Mouse (Mus musculus) ES-E14 (cell line): ENCODE measurements around the gene Hspa1l. TPM values are rescaled to one million over a fixed set of nuclear protein-coding genes. Genes with fewer than 3 reads are reported as not detected.

ENCODE experiments used
- DNase-seq: peaks from one replicate; pipeline ENCODE4 v3.0.0-alpha.2; 2013; ENCODE audit warnings: low read depth, low spot score
- H3K27ac ChIP-seq: 2 replicates; pipeline ENCODE4 v1.5.1; 2012; ENCODE audit warnings: low read depth, mild to moderate bottlenecking, low read length, moderate library complexity, mixed read lengths; ENCODE audit not compliant: poor library complexity, insufficient read depth, severe bottlenecking
- H3K36me3 ChIP-seq: 2 replicates; pipeline ENCODE4 v1.6.1; 2012; ENCODE audit warnings: mild to moderate bottlenecking, low read length, moderate library complexity, mixed read lengths; ENCODE audit not compliant: control insufficient read depth, poor library complexity, insufficient read depth, severe bottlenecking
- H3K4me1 ChIP-seq, 2 experiments: fragments of 150-350 bp in 1 of 2; sonication (generic) in 1 of 2; 2 replicates each; pipeline ENCODE4 v1.6.1; 2012; ENCODE audit warnings: low read length in 2 of 2, mild to moderate bottlenecking in 1 of 2, mixed read lengths in 1 of 2; ENCODE audit not compliant: control insufficient read depth in 2 of 2, insufficient read depth in 2 of 2, poor library complexity in 1 of 2
- H3K4me3 ChIP-seq, 2 experiments: fragments of 150-350 bp in 1 of 2; sonication (generic) in 1 of 2; 2 replicates each; pipeline ENCODE4 v1.5.1; 2012; ENCODE audit warnings: low read length in 2 of 2, low read depth in 1 of 2, mild to moderate bottlenecking in 1 of 2, mixed read lengths in 1 of 2; ENCODE audit not compliant: insufficient read depth in 1 of 2, poor library complexity in 1 of 2, severe bottlenecking in 1 of 2
- H3K9ac ChIP-seq: 2 replicates; pipeline ENCODE4 v1.6.1; 2012; ENCODE audit warnings: low read depth, mild to moderate bottlenecking, low read length, mixed read lengths; ENCODE audit not compliant: poor library complexity, insufficient read depth, severe bottlenecking
- H3K9me3 ChIP-seq: fragments of 150-350 bp; sonication (generic); 2 replicates; pipeline ENCODE4 v1.6.1; 2012; ENCODE audit warnings: low read depth, mild to moderate bottlenecking, low read length; ENCODE audit not compliant: control insufficient read depth, insufficient read depth
- CHD2 ChIP-seq: IDR thresholded peaks from 2 replicates; pipeline ENCODE4 v1.6.1; 2014; ENCODE audit warnings: mild to moderate bottlenecking, low read depth, low read length, inconsistent platforms
- HCFC1 ChIP-seq: IDR thresholded peaks from 2 replicates; pipeline ENCODE4 v1.6.1; 2012; ENCODE audit warnings: low read length, inconsistent platforms, borderline replicate concordance; ENCODE audit not compliant: insufficient read depth
- MAFK ChIP-seq: IDR thresholded peaks from 2 replicates; pipeline ENCODE4 v1.6.1; 2014; ENCODE audit warnings: mild to moderate bottlenecking, low read depth, low read length, inconsistent platforms; ENCODE audit not compliant: insufficient read depth
- ZC3H11A ChIP-seq: IDR thresholded peaks from 2 replicates; pipeline ENCODE4 v1.6.1; 2012; ENCODE audit warnings: low read depth, mild to moderate bottlenecking, inconsistent platforms, low read length, borderline replicate concordance
- ZNF384 ChIP-seq: IDR thresholded peaks from 2 replicates; pipeline ENCODE4 v1.6.1; 2012; ENCODE audit warnings: low read depth, low read length, inconsistent platforms
- in situ Hi-C, 2 experiments: fragments of 600-800 bp; cut with MboI; formaldehyde crosslinking; loops; one replicate each; pipeline ENCODE4 v1.15.1; 2025; ENCODE audit warnings: low sequenced_read_pairs in 2 of 2, inconsistent platforms in 1 of 2; ENCODE audit not compliant: unreplicated experiment in 2 of 2
- total RNA-seq: library from RNA; depleted of rRNA; stranded (reverse); fragments of 300-350 nt; gene quantifications from 2 replicates; pipeline ENCODE4 v1.2.3, GENCODE M21; 2012; rRNA removed

Hspa1l gene
- total RNA-seq, 1 experiment = 0.45 TPM

DNA sequence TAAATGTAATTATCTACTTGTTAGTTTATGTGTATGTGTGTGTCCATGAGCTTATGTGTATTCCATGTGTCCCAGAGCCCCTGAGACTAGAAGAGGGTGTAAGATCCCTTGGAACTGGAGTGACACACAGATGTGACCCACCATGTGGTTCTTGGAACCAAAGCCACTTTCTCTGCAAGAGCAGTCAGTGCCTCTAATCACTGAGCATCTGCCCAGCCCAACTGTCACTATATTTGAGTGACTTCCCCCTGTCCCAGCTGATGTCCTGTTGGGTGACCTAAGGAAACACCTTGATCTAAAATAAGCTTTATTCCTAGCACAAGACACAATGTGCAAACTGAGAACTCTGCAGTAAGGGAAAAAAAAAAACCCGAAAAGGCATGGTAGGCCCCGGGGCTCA, 55.8 kb downstream of the Hspa1l start:
- in situ Hi-C loops = no loop called here
- no peak for TF ChIP-seq CHD2
- no peak for TF ChIP-seq HCFC1
- TF ChIP-seq ZNF384 = no peak
- TF ChIP-seq ZC3H11A = no peak
- TF ChIP-seq MAFK = no peak
- no peaks in the 10 kb centered on the region for H3K36me3 ChIP-seq
- no peaks in the 10 kb centered on the region for H3K9me3 ChIP-seq
- peaks cover 0 to 29% of the 10 kb centered on the region in 2 experiments; a peak in 2 of 4 replicates for H3K4me1 ChIP-seq
- no peak overlapping the region for H3K27ac ChIP-seq
- H3K4me3 ChIP-seq = no peak overlapping the region
- no peak for DNase-seq
- no peak overlapping the region for H3K9ac ChIP-seq

Other genes starting within 250 kb of the Hspa1l start
- gene C4b, start 228.8 kb upstream of the Hspa1l start, total RNA-seq = 0.45 and 1.5 TPM in 2 replicates
- 0.27 and 0.32 TPM in 2 replicates for gene Cyp21a1, start 168.1 kb upstream of the Hspa1l start, total RNA-seq
- 29.1 and 32.6 TPM in 2 replicates for gene Stk19, start 135.8 kb upstream of the Hspa1l start, total RNA-seq
- gene Dxo, start 135.7 kb upstream of the Hspa1l start, total RNA-seq = 39.0 and 45.2 TPM in 2 replicates
- gene Skiv2l, start 122.5 kb upstream of the Hspa1l start, total RNA-seq = 40.5 and 66.0 TPM in 2 replicates
- 50.2 and 63.4 TPM in 2 replicates for gene Nelfe, start 122.3 kb upstream of the Hspa1l start, total RNA-seq
- 0.16 and 0.18 TPM in 2 replicates for gene Cfb, start 110.2 kb upstream of the Hspa1l start, total RNA-seq
- 9.4 and 11.5 TPM in 2 replicates for gene Zbtb12, start 93.2 kb upstream of the Hspa1l start, total RNA-seq
- gene Gm20547, start 90.7 kb upstream of the Hspa1l start, total RNA-seq = 0.31 TPM in 1 of 2 replicates, not detected in the other
- 5.0 TPM in 2 replicates for gene C2, start 74.4 kb upstream of the Hspa1l start, total RNA-seq
- gene Ehmt2, start 74.2 kb upstream of the Hspa1l start, total RNA-seq = 124 and 147 TPM in 2 replicates
- gene Slc44a4, start 58.2 kb upstream of the Hspa1l start, total RNA-seq = 5.5 and 8.7 TPM in 2 replicates
- gene Neu1, start 41.5 kb upstream of the Hspa1l start, total RNA-seq = 24.0 and 40.6 TPM in 2 replicates
- gene Hspa1b, start 13.5 kb upstream of the Hspa1l start, total RNA-seq = 11.0 and 14.6 TPM in 2 replicates
- 1.9 TPM in 1 of 2 replicates, not detected in the other for gene Gm20481, start 2.8 kb upstream of the Hspa1l start, total RNA-seq
- gene Hspa1a, start 547 bp upstream of the Hspa1l start, total RNA-seq = 5.8 and 5.9 TPM in 2 replicates
- 52.1 and 64.4 TPM in 2 replicates for gene Lsm2, start 9.2 kb downstream of the Hspa1l start, total RNA-seq
- 303 and 453 TPM in 2 replicates for gene Vars, start 28.3 kb downstream of the Hspa1l start, total RNA-seq
- 0.21 and 0.31 TPM in 2 replicates for gene Vwa7, start 43.9 kb downstream of the Hspa1l start, total RNA-seq
- 3.1 and 4.7 TPM in 2 replicates for gene Sapcd1, start 55.3 kb downstream of the Hspa1l start, total RNA-seq
- gene Msh5, start 74.0 kb downstream of the Hspa1l start, total RNA-seq = 2.7 and 3.2 TPM in 2 replicates
- gene Clic1, start 77.3 kb downstream of the Hspa1l start, total RNA-seq = 113 and 133 TPM in 2 replicates
- 45.0 and 57.5 TPM in 2 replicates for gene Ddah2, start 86.3 kb downstream of the Hspa1l start, total RNA-seq
- gene Ly6g6c, start 92.7 kb downstream of the Hspa1l start, total RNA-seq = not detected in 2 replicates
- 0.26 TPM in 1 of 2 replicates, not detected in the other for gene Mpig6b, start 93.5 kb downstream of the Hspa1l start, total RNA-seq
- gene Ly6g6e, start 104.2 kb downstream of the Hspa1l start, total RNA-seq = 13.4 and 36.1 TPM in 2 replicates
- gene Ly6g6d, start 105.4 kb downstream of the Hspa1l start, total RNA-seq = 1.6 and 4.9 TPM in 2 replicates
- not detected in 2 replicates for gene Ly6g6f, start 112.9 kb downstream of the Hspa1l start, total RNA-seq
- 30.7 and 40.4 TPM in 2 replicates for gene Abhd16a, start 116.6 kb downstream of the Hspa1l start, total RNA-seq
- gene Ly6g5c, start 135.6 kb downstream of the Hspa1l start, total RNA-seq = 0.49 TPM in 1 of 2 replicates, not detected in the other
- gene Ly6g5b, start 142.7 kb downstream of the Hspa1l start, total RNA-seq = 1.4 and 1.5 TPM in 2 replicates
- 21.9 and 31.1 TPM in 2 replicates for gene Gpank1, start 148.8 kb downstream of the Hspa1l start, total RNA-seq
- 78.0 and 98.6 TPM in 2 replicates for gene Csnk2b, start 149.3 kb downstream of the Hspa1l start, total RNA-seq
- gene D17H6S53E, start 153.7 kb downstream of the Hspa1l start, total RNA-seq = 11.2 and 11.7 TPM in 2 replicates
- gene Apom, start 159.3 kb downstream of the Hspa1l start, total RNA-seq = 7.5 and 10.0 TPM in 2 replicates
- gene Bag6, start 162.5 kb downstream of the Hspa1l start, total RNA-seq = 208 and 245 TPM in 2 replicates
- 147 and 161 TPM in 2 replicates for gene Prrc2a, start 192.2 kb downstream of the Hspa1l start, total RNA-seq
- not detected in 2 replicates for gene Aif1, start 203.4 kb downstream of the Hspa1l start, total RNA-seq
- 2.6 and 2.7 TPM in 2 replicates for gene Lst1, start 215.7 kb downstream of the Hspa1l start, total RNA-seq
- gene Ltb, start 221.7 kb downstream of the Hspa1l start, total RNA-seq = 10.1 and 19.6 TPM in 2 replicates
- 0.22 TPM in 1 of 2 replicates, not detected in the other for gene Tnf, start 229.3 kb downstream of the Hspa1l start, total RNA-seq
- 0.13 TPM in 1 of 2 replicates, not detected in the other for gene Lta, start 232.6 kb downstream of the Hspa1l start, total RNA-seq
- not detected in 2 replicates for gene Gm16181, start 248.1 kb downstream of the Hspa1l start, total RNA-seq